28 mouse cellular contexts compared by ENCODE assay signal in genomic region chr13:38851820-38852219, GRCm38 (mm10).
DNase-seq lines count a peak whose midpoint lies in the region; ATAC-seq and TF ChIP-seq lines count a peak whose summit lies in the region.
"Had no signal": no experiment of that assay in that cellular context is flagged by ENCODE, and none has a peak within 500 bp of the region (broad histone marks: within the 10 kb centered on the region; RNA-seq: fewer than 3 reads in every experiment).

No protein-coding gene starts in this region.

- no peaks in the 10 kb centered on the region for H3K4me1 ChIP-seq in liver, postnatal 0 days (ENCODE audit: insufficient read depth)
- no peaks in the 10 kb centered on the region for H3K4me1 ChIP-seq in liver, embryonic 11.5 days (replicated peaks; ENCODE audit: control insufficient read depth, insufficient read depth, low read length)
- H3K4me1 ChIP-seq in kidney, embryonic 16.5 days (ENCODE audit: insufficient read depth, low read length) = no peaks in the 10 kb centered on the region
- H3K4me1 ChIP-seq in neural tube, embryonic 15.5 days = no peaks in the 10 kb centered on the region
- H3K4me1 ChIP-seq: embryonic facial prominence, embryonic 12.5 days; forebrain, embryonic 12.5 days; forebrain, embryonic 15.5 days; heart, embryonic 12.5 days; heart, embryonic 15.5 days; hindbrain, embryonic 10.5 days; hindbrain, embryonic 13.5 days had no signal

- H3K9ac ChIP-seq in liver, postnatal 0 days (replicated peaks) = no peak overlapping the region
- no peak overlapping the region for H3K9ac ChIP-seq in liver, embryonic 11.5 days (ENCODE audit: low read depth, low read length)
- no peak overlapping the region for H3K9ac ChIP-seq in kidney, embryonic 16.5 days (replicated peaks; ENCODE audit: low read length)
- no peak overlapping the region for H3K9ac ChIP-seq in neural tube, embryonic 15.5 days (replicated peaks)
- H3K9ac ChIP-seq: embryonic facial prominence, embryonic 12.5 days; forebrain, embryonic 12.5 days; forebrain, embryonic 15.5 days; heart, embryonic 12.5 days; heart, embryonic 15.5 days; hindbrain, embryonic 13.5 days had no signal

- no peak overlapping the region for H3K27ac ChIP-seq in liver, postnatal 0 days (ENCODE audit: low read depth)
- no peak overlapping the region for H3K27ac ChIP-seq in liver, embryonic 11.5 days (ENCODE audit: low read depth, low read length)
- H3K27ac ChIP-seq in kidney, embryonic 16.5 days (ENCODE audit: low read length) = no peak overlapping the region
- H3K27ac ChIP-seq in neural tube, embryonic 15.5 days (replicated peaks) = no peak overlapping the region
- H3K27ac ChIP-seq: embryonic facial prominence, embryonic 12.5 days; forebrain, embryonic 12.5 days; forebrain, embryonic 15.5 days; heart, embryonic 15.5 days; hindbrain, embryonic 10.5 days; hindbrain, embryonic 13.5 days; hindbrain, postnatal 0 days had no signal

- H3K9me3 ChIP-seq in liver, postnatal 0 days (ENCODE audit: low read length) = no peaks in the 10 kb centered on the region
- no peaks in the 10 kb centered on the region for H3K9me3 ChIP-seq in liver, embryonic 11.5 days (ENCODE audit: control insufficient read depth, low read length)
- no peaks in the 10 kb centered on the region for H3K9me3 ChIP-seq in kidney, embryonic 16.5 days (ENCODE audit: low read length)
- H3K9me3 ChIP-seq in neural tube, embryonic 15.5 days (replicated peaks) = no peaks in the 10 kb centered on the region
- H3K9me3 ChIP-seq: embryonic facial prominence, embryonic 12.5 days; forebrain, embryonic 12.5 days; forebrain, embryonic 15.5 days; heart, embryonic 12.5 days; heart, embryonic 15.5 days; hindbrain, embryonic 10.5 days; hindbrain, embryonic 13.5 days had no signal

- H3K79me2 ChIP-seq in C2C12 (ENCODE audit: control insufficient read depth, insufficient read depth) = no peaks in the 10 kb centered on the region

- H3ac ChIP-seq in C2C12 (ENCODE audit: control insufficient read depth, insufficient read length, low read depth) = no peak overlapping the region

- 61% methylated on average over 7 of the region's 7 CpGs for WGBS in liver, postnatal 0 days (ENCODE audit: insufficient replicate concordance)
- 74% methylated on average over 7 of the region's 7 CpGs for WGBS in liver, embryonic 11.5 days
- WGBS in kidney, embryonic 16.5 days = 89% methylated on average over 7 of the region's 7 CpGs
- WGBS in neural tube, embryonic 15.5 days = 87% methylated on average over 7 of the region's 7 CpGs

- TF ChIP-seq CTCF in liver, postnatal 0 days (IDR thresholded peaks at IDR 0.05; ENCODE audit: low read depth) = no peak
- TF ChIP-seq CTCF in C2C12 (IDR thresholded peaks at IDR 0.05; ENCODE audit: control insufficient read depth, insufficient read depth, insufficient read length) = no peak

- H3K4me3 ChIP-seq in liver, postnatal 0 days (ENCODE audit: low read depth, low read length) = no peak overlapping the region
- H3K4me3 ChIP-seq in liver, embryonic 11.5 days (ENCODE audit: low read depth, low read length) = no peak overlapping the region
- no peak overlapping the region for H3K4me3 ChIP-seq in C2C12 (ENCODE audit: insufficient read depth, poor library complexity, severe bottlenecking)
- H3K4me3 ChIP-seq in kidney, embryonic 16.5 days (ENCODE audit: low read length) = no peak overlapping the region
- no peak overlapping the region for H3K4me3 ChIP-seq in neural tube, embryonic 15.5 days (replicated peaks)
- H3K4me3 ChIP-seq: embryonic facial prominence, embryonic 12.5 days; erythroblast, embryonic 14.5 days; forebrain, embryonic 12.5 days; forebrain, embryonic 15.5 days; heart, embryonic 12.5 days; heart, embryonic 15.5 days; hindbrain, embryonic 10.5 days; hindbrain, embryonic 13.5 days had no signal

- no peak for DNase-seq in liver, postnatal 0 days
- DNase-seq in liver, embryonic 11.5 days (ENCODE audit: low spot score) = no peak
- DNase-seq in A20 (ENCODE audit: low read depth, low spot score) = peak; percentile 19
- peak; percentile 9 for DNase-seq in splenic B cell, adult 2 months (ENCODE audit: low read depth, low spot score)
- DNase-seq: adrenal gland, postnatal 10 days; adrenal gland, postnatal 36 days; cerebellum, adult 18-20 months; cerebellum, adult 9-10 months; cerebellum, postnatal 14 days; gastrocnemius, postnatal 25 days; heart, adult 18-20 months; heart, postnatal 10 days; heart, postnatal 36 days had no signal

- H3K79me3 ChIP-seq in C2C12 (ENCODE audit: low read depth) = no peaks in the 10 kb centered on the region

- H3K4me2 ChIP-seq in liver, postnatal 0 days (ENCODE audit: low read depth, low read length) = no peak overlapping the region
- no peak overlapping the region for H3K4me2 ChIP-seq in liver, embryonic 11.5 days
- no peak overlapping the region for H3K4me2 ChIP-seq in kidney, embryonic 16.5 days (replicated peaks; ENCODE audit: low read depth, low read length)
- H3K4me2 ChIP-seq in neural tube, embryonic 15.5 days = no peak overlapping the region
- H3K4me2 ChIP-seq: embryonic facial prominence, embryonic 12.5 days; forebrain, embryonic 12.5 days; forebrain, embryonic 15.5 days; heart, embryonic 12.5 days; heart, embryonic 15.5 days; hindbrain, embryonic 13.5 days had no signal

- H3K36me3 ChIP-seq in liver, postnatal 0 days (replicated peaks; ENCODE audit: insufficient read depth, low read length) = no peaks in the 10 kb centered on the region
- H3K36me3 ChIP-seq in liver, embryonic 11.5 days (ENCODE audit: control insufficient read depth, insufficient read depth, low read length) = no peaks in the 10 kb centered on the region
- H3K36me3 ChIP-seq in C2C12 (ENCODE audit: control insufficient read depth, insufficient read depth) = no peaks in the 10 kb centered on the region
- H3K36me3 ChIP-seq in splenic B cell, adult 2 months (ENCODE audit: control insufficient read depth, insufficient read depth, low read length, poor library complexity, severe bottlenecking) = no peaks in the 10 kb centered on the region
- H3K36me3 ChIP-seq in kidney, embryonic 16.5 days (ENCODE audit: insufficient read depth, low read length) = no peaks in the 10 kb centered on the region
- H3K36me3 ChIP-seq in neural tube, embryonic 15.5 days = no peaks in the 10 kb centered on the region
- H3K36me3 ChIP-seq: embryonic facial prominence, embryonic 12.5 days; forebrain, embryonic 12.5 days; forebrain, embryonic 15.5 days; heart, embryonic 12.5 days; heart, embryonic 15.5 days; hindbrain, embryonic 10.5 days; hindbrain, embryonic 13.5 days had no signal

- peak; percentile 15; the same call in 1 of the 2 replicates for ATAC-seq in liver, postnatal 0 days
- ATAC-seq in liver, embryonic 11.5 days (replicated peaks; ENCODE audit: low FRiP score) = no peak
- no peak for ATAC-seq in kidney, embryonic 16.5 days (ENCODE audit: low FRiP score, low TSS enrichment)
- no peak for ATAC-seq in neural tube, embryonic 15.5 days (ENCODE audit: low FRiP score)
- ATAC-seq: forebrain, embryonic 15.5 days; hindbrain, postnatal 0 days; inflammation-experienced regulatory T-cells, adult 6 months; intestine, embryonic 16.5 days; Patski had no signal

- H3K27me3 ChIP-seq in liver, postnatal 0 days (ENCODE audit: insufficient read depth, low read length) = no peaks in the 10 kb centered on the region
- H3K27me3 ChIP-seq in liver, embryonic 11.5 days (replicated peaks; ENCODE audit: control insufficient read depth, insufficient read depth, low read length) = no peaks in the 10 kb centered on the region
- H3K27me3 ChIP-seq in C2C12 (ENCODE audit: control insufficient read depth, insufficient read depth, insufficient read length) = no peaks in the 10 kb centered on the region
- no peaks in the 10 kb centered on the region for H3K27me3 ChIP-seq in splenic B cell, adult 2 months (ENCODE audit: control insufficient read depth, insufficient read depth, low read length, poor library complexity, severe bottlenecking)
- no peaks in the 10 kb centered on the region for H3K27me3 ChIP-seq in kidney, embryonic 16.5 days (ENCODE audit: insufficient read depth, low read length)
- H3K27me3 ChIP-seq in neural tube, embryonic 15.5 days (replicated peaks) = no peaks in the 10 kb centered on the region
- H3K27me3 ChIP-seq: embryonic facial prominence, embryonic 12.5 days; forebrain, embryonic 12.5 days; forebrain, embryonic 15.5 days; heart, embryonic 12.5 days; heart, embryonic 15.5 days; hindbrain, embryonic 13.5 days had no signal

- TF ChIP-seq EP300 in liver, postnatal 0 days (IDR thresholded peaks at IDR 0.05; ENCODE audit: low read depth) = no peak

TF ChIP-seq in C2C12, 6 proteins besides CTCF, POLR2A, EP300 and RAD21:
- TF ChIP-seq MAX (IDR thresholded peaks at IDR 0.05) (no peak), MYOG (IDR thresholded peaks at IDR 0.05; ENCODE audit: control insufficient read depth, extremely low read depth, insufficient read length) (no peak), MYOD1 (IDR thresholded peaks at IDR 0.05; ENCODE audit: control insufficient read depth, insufficient read length, low read depth) (peak; percentile 34)

Comparison
In these comparisons a context has a peak if more than half of its experiments do, and no peak if none do; other contexts are left out.
1. DNase-seq: peak in A20 (single experiment) and splenic B cell, adult 2 months (single experiment); none in liver, postnatal 0 days (single experiment) and liver, embryonic 11.5 days (single experiment).